Mouse (Mus musculus): ENCODE data around the gene Tlcd1. TPM values are rescaled to one million over a fixed set of nuclear protein-coding genes. Genes with fewer than 3 reads are reported as not detected.

Gene Tlcd1
- polyA plus RNA-seq, 1 experiment from 2014 or later, result 13.5 TPM

DNA sequence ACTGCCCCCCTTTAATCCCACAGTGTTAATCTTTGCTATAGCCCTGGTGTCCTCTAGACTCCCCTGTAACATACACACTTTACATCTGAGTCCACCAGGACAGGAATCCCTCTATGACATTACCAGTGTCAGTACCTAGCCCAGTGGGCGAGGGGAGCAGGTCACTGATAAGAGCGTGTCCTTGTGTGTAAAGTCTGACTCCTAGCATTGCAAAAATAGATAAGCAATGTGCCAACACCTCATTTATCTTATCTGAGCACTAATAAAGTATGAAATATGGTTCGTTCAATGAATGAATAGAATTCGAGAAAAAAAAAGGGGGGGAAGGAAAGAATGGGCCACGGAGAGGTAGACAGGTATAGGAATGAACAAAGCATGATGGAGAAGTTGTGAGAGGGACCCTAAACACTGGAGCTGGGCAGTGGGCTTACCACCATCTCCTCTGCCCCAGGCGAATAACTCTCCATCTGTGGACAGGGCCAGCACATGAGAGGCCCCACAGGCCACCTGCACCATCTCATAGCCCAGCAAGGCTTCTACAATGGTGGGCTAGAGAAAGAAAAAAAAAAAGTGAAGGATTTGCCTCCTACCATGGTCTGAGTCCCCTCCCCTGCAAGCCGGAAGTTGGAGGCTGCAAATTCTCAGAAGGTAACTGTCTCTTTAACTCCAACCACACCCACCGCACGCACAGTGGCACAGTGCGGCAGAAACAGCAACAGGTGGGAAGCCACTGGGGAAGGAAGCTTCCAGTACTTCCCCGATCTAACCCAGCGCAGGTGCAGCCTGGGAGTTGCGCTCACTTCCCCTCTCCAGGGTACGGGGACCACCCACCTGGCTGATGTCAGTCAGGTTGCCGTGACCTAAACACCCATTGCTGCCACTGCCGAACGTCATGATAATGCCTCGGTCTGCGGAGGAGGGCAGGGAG, 7.7 kb upstream of the Tlcd1 start:
- H3K4me3 ChIP-seq, result no peak overlapping the region
- 51% methylated on average over 19 of the region's 19 CpGs for WGBS
- ATAC-seq (replicated peaks; ENCODE audit: insufficient number of reproducible peaks, insufficient read depth, low FRiP score, low read depth), result no peak
- H3K4me1 ChIP-seq (replicated peaks), result peaks cover 22% of the 10 kb centered on the region
- no peaks in the 10 kb centered on the region for H3K36me3 ChIP-seq
- H3K9ac ChIP-seq, result no peak overlapping the region
- H3K4me2 ChIP-seq, result 0 out of 2 replicates have a peak overlapping the region, but pooled peaks have one; percentile 11
- H3K27ac ChIP-seq, result no peak overlapping the region
- H3K9me3 ChIP-seq (replicated peaks), result no peaks in the 10 kb centered on the region
- no peaks in the 10 kb centered on the region for H3K27me3 ChIP-seq

DNA sequence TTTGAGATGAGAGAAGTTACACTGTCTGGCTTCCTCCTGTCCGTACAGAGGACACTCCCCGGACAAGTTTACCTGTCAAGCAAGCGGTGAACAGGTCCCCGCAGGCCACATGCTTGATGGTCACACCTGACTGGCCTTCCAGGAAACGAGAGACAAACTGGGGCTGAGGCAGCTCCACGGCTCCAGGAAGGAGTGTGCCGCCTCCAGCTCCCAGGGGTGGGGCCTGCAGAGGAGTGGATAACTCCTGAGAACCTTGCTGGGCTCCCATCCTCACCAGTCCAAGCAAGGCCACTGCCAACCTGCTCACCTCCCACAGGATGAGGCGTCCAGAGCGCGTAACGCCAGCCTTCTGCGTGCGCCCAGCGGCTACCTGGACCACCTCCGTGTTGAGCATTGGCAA, 6.2 kb upstream of the Tlcd1 start:
- H3K4me1 ChIP-seq (replicated peaks), result peaks cover 16% of the 10 kb centered on the region
- H3K4me2 ChIP-seq, result no peak overlapping the region
- no peaks in the 10 kb centered on the region for H3K36me3 ChIP-seq
- no peak overlapping the region for H3K4me3 ChIP-seq
- no peak overlapping the region for H3K27ac ChIP-seq
- WGBS, result 87% methylated on average over 15 of the region's 15 CpGs
- no peaks in the 10 kb centered on the region for H3K9me3 ChIP-seq (replicated peaks)
- H3K27me3 ChIP-seq, result no peaks in the 10 kb centered on the region
- no peak overlapping the region for H3K9ac ChIP-seq
- ATAC-seq (replicated peaks; ENCODE audit: insufficient number of reproducible peaks, insufficient read depth, low FRiP score, low read depth), result no peak

DNA sequence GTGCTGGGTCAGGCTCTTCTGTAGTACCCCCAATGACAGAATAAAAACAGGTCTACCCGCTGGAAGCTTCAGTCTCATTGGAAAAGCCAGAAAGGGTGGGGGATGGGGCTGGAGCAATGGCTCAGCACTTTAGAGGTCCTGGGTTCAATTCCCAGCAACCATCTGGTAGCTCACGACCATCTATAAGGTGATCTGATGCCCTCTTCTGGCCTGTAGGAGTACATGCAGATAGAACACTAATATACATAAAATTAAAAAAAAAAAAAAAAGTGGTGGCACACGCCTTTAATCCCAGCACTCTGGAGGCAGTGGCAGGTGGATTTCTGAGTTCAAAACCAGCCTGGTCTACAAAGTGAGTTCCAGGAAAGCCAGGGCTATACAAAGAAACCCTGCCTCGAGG, 5.2 kb upstream of the Tlcd1 start:
- ATAC-seq (replicated peaks; ENCODE audit: insufficient number of reproducible peaks, insufficient read depth, low FRiP score, low read depth), result no peak
- Histone ChIP-seq H3K9ac (no peak overlapping the region), H3K27me3 (no peaks in the 10 kb centered on the region), H3K27ac (no peak overlapping the region), H3K4me2 (no peak overlapping the region), H3K4me1 (replicated peaks) (peaks cover 12% of the 10 kb centered on the region), H3K4me3 (no peak overlapping the region), H3K9me3 (replicated peaks) (no peaks in the 10 kb centered on the region), H3K36me3 (no peaks in the 10 kb centered on the region)
- WGBS, result 69% methylated on average over 4 of the region's 4 CpGs

DNA sequence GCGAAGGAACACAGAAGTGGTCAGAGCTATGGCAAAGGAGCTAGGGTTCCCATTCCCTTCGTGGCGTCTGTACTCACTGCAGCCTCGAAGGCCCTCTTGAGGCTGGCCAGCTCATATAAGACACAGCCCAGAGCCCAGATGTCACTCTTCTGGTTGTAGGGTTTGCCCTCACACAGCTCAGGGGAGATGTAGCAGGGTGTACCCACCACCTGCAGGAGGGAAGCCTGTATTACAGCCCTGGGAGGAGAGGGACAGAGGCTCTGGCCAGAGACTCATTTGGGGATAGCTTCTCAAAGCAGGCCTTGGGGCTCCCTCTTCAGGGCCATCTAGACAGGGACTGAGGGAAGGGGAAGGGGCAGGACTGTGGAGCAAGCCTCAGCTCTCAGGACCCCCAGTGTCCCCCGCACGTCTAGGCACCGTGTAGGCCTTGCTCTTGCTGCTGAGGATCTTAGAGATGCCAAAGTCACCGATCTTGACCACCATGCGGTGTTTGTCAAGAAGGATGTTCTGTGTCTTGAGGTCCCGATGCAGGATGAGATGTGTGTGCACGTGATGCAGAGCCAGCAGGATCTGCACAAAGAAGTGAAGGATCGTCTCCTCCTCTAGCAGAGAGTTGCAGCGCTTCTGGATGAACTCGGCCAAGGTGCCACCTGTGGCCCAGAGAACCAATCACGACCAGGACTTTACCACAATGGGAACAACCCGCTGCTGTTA, 4.3 kb upstream of the Tlcd1 start:
- Histone ChIP-seq H3K4me3 (no peak overlapping the region), H3K4me1 (replicated peaks) (peaks cover 13% of the 10 kb centered on the region), H3K27me3 (no peaks in the 10 kb centered on the region), H3K36me3 (no peaks in the 10 kb centered on the region), H3K4me2 (no peak overlapping the region), H3K9ac (no peak overlapping the region), H3K27ac (no peak overlapping the region), H3K9me3 (replicated peaks) (no peaks in the 10 kb centered on the region)
- WGBS, result 77% methylated on average over 16 of the region's 16 CpGs
- no peak for ATAC-seq (replicated peaks; ENCODE audit: insufficient number of reproducible peaks, insufficient read depth, low FRiP score, low read depth)

DNA sequence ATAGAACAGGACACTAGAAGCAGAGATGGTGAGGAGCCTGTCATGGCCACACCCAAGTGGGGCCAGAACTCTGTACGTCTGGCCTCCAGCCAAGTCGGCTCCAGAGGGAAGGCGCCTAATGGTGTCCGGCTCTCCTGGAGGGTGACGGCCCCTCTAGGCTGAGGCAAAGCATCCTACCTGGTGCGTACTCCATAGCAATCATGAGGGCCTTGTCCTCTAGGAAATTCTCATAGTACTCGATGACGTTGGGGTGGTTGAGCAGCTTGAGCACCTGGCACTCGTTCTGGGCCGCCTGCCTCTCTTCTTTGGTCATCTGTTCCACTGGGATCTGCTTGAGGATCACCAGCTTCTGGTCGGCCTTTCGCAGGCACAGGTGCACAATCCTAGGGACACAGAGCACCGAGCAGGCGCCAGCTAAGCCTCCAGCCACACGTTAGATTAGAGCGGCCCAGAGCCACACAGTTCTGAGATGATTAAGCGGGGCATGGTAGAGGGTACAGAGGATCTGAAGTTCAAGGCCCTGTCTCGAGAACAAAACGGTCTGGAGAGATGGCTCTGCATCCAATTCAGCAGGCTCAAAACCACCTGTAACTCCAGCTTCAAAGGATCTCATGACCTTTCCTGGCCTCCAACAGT, 3.6 kb upstream of the Tlcd1 start:
- Histone ChIP-seq H3K4me2 (no peak overlapping the region), H3K27ac (no peak overlapping the region), H3K4me1 (replicated peaks) (peaks cover 18% of the 10 kb centered on the region), H3K27me3 (no peaks in the 10 kb centered on the region), H3K36me3 (no peaks in the 10 kb centered on the region), H3K9me3 (replicated peaks) (no peaks in the 10 kb centered on the region), H3K9ac (no peak overlapping the region), H3K4me3 (no peak overlapping the region)
- WGBS, result 76% methylated on average over 19 of the region's 19 CpGs
- no peak for ATAC-seq (replicated peaks; ENCODE audit: insufficient number of reproducible peaks, insufficient read depth, low FRiP score, low read depth)

DNA sequence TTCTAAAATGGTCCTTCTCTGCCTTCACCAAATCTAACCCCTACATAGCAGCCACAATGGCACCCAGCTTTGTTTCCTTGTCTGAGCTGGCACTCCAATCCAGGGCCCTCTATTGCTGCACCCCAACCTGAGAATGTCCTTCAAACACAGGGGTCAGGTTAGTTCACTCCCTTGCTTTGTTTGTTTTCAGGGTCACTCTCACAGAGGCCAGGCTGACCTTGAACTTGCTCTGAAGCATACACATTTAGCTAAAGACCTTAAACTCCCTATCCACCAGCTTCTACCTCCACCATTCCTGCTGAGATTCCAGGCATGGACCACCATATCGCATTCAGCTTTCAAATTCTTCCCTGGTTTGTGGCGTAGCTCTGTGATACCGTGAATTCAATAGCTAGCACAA, 2.0 kb upstream of the Tlcd1 start:
- Histone ChIP-seq H3K36me3 (peaks cover 1% of the 10 kb centered on the region; the same call in 1 of the 2 replicates), H3K4me3 (no peak overlapping the region), H3K27me3 (no peaks in the 10 kb centered on the region), H3K9me3 (replicated peaks) (no peaks in the 10 kb centered on the region), H3K27ac (no peak overlapping the region), H3K9ac (no peak overlapping the region), H3K4me1 (replicated peaks) (peaks cover 27% of the 10 kb centered on the region), H3K4me2 (no peak overlapping the region)
- ATAC-seq (replicated peaks; ENCODE audit: insufficient number of reproducible peaks, insufficient read depth, low FRiP score, low read depth), result no peak
- 86% methylated on average over 3 of the region's 3 CpGs for WGBS

DNA sequence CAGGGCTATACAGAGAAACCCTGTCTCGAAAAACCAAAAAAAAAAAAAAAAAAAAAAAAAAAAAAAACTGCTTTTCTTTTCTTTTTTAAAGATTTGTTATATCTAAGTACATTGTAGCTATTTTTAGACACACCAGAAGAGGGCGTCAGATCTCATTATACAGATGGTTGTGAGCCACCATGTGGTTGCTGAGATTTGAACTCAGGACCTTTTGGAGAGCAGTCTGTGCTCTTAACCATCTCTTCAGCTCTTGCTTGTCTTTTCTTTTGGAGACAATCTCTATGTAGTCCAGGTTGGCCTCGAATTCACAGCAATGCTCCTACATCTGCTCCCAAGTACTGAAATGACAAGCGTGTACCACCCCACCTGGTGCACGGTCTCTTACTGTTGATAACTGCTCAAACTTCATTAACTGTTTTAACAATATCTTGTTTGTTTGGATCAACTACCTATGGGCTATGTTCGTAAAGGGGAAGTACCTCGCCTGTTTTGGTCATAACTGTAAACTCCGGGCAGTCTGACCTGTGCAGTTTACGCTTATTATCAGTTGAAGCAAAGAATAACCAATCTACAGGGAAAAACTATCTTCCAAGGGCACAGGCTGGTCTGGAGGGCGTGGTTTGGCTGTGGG, 625 bp upstream of the Tlcd1 start:
- under 1% methylated on average over 9 of the region's 10 CpGs for WGBS
- H3K9me3 ChIP-seq (replicated peaks), result no peaks in the 10 kb centered on the region
- H3K4me2 ChIP-seq, result peak overlapping the region; percentile 96
- peak overlapping the region; percentile 75 for H3K4me3 ChIP-seq
- peak overlapping the region; percentile 98 for H3K27ac ChIP-seq
- H3K9ac ChIP-seq, result peak overlapping the region; percentile 63
- peaks cover 40% of the 10 kb centered on the region for H3K4me1 ChIP-seq (replicated peaks)
- peaks cover 15% of the 10 kb centered on the region for H3K36me3 ChIP-seq
- no peak for ATAC-seq (replicated peaks; ENCODE audit: insufficient number of reproducible peaks, insufficient read depth, low FRiP score, low read depth)
- no peaks in the 10 kb centered on the region for H3K27me3 ChIP-seq

DNA sequence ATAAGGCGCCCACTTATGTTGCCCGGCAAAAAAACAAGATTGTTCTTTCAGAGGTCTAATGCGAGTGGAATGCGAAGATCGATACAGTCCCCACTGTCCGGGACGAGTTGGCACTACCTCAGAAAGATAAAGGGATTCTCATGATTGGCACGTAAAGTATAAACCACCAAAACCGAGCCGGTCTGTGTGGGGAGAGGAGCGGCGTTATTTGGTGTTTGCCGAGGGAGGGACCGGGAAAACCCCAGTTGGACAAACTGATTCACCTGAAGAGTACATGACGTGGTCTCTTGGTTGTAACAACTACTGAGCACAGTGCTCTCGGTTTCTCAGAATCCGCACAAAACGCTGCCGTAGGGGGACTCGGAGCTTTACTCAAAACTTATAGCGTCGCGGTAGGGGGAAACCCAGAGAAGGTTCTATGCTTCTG, 407 bp downstream of the Tlcd1 start:
- Histone ChIP-seq H3K4me3 (peak overlapping the region; percentile 75), H3K27me3 (no peaks in the 10 kb centered on the region), H3K4me2 (peak overlapping the region; percentile 96), H3K9me3 (replicated peaks) (no peaks in the 10 kb centered on the region), H3K4me1 (replicated peaks) (peaks cover 45% of the 10 kb centered on the region), H3K9ac (peak overlapping the region; percentile 63), H3K27ac (peak overlapping the region; percentile 98), H3K36me3 (peaks cover 25% of the 10 kb centered on the region)
- under 1% methylated on average over 23 of the region's 23 CpGs for WGBS
- ATAC-seq (replicated peaks; ENCODE audit: insufficient number of reproducible peaks, insufficient read depth, low FRiP score, low read depth), result no peak

DNA sequence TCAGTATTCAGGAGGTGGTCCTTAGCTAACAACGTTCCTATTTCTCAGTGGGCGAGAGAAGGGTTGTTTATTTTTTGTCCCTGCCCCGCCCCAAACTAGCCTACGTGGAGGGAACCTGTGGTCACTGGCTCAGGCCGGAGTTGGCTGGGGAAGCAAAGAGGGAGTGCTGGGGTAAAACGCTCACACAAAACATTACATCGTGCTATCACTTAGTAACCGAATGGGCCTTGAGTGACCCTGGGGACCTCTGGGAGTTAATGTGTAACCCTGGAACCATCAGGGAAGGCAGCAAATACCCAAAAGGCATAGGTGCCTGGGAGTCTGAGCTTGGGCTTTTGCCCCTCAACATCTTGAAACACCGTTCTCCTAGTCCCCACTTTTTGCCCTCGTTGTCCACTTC, 926 bp downstream of the Tlcd1 start:
- H3K9me3 ChIP-seq (replicated peaks), result no peaks in the 10 kb centered on the region
- WGBS, result 0% methylated on average over 10 of the region's 10 CpGs
- no peaks in the 10 kb centered on the region for H3K27me3 ChIP-seq
- H3K36me3 ChIP-seq, result peaks cover 29% of the 10 kb centered on the region
- no peak for ATAC-seq (replicated peaks; ENCODE audit: insufficient number of reproducible peaks, insufficient read depth, low FRiP score, low read depth)
- peak overlapping the region; percentile 75 for H3K4me3 ChIP-seq
- peak overlapping the region; percentile 63 for H3K9ac ChIP-seq
- peak overlapping the region; percentile 96 for H3K4me2 ChIP-seq
- peak overlapping the region; percentile 98 for H3K27ac ChIP-seq
- peaks cover 50% of the 10 kb centered on the region for H3K4me1 ChIP-seq (replicated peaks)

DNA sequence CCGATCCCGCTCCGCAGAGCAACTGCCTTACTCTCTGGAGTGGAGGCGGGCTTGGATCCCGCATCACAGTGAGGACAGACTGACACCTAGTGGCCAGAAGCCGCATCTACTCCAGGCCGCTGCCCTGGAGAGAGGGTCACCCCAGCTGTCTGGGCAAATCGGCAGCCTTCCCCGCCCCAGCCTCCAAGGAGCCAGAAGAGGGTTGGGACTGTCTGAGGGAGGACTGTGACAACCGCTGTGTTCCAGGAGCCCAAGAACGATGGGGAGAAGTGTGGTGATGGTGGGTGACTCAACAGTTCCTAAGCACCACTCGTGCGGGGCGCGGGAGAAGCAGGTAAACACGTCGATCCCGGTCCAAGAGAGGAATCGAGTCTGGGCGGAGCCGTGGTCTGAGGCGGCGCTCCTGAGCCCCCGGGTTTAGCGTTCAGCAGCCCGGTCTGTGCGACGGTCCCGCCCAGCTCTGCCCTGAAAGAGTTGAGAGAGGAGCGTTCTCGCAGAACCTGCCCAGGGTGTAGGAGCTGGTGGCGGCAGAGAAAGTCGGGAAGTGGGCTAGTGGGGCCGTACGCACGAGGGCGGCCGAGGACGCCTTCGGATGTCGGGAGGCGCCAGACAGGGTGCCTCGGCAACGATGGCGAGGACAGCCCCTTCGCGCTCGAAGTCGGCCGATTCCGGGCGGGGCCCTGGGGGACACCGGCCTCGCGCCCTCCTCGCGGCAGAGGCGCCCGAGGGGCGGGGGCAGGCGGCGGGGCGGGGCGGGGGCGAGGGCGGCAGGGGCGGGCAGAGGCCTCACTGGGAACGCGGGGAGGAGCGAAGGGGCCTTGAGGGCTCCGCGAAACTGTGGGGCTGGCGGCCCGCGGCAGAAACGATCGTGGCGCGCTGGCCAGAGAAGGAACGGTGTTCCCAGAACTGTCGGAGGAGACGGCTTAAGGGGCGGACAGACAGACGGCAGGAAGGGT, 1.7 kb downstream of the Tlcd1 start:
- Histone ChIP-seq H3K9ac (peak overlapping the region; percentile 70), H3K4me1 (replicated peaks) (peaks cover 44% of the 10 kb centered on the region), H3K4me2 (peak overlapping the region; percentile 96), H3K4me3 (peak overlapping the region; percentile 75), H3K36me3 (peaks cover 29% of the 10 kb centered on the region), H3K27me3 (no peaks in the 10 kb centered on the region), H3K9me3 (replicated peaks) (no peaks in the 10 kb centered on the region), H3K27ac (peak overlapping the region; percentile 98)
- ATAC-seq (replicated peaks; ENCODE audit: insufficient number of reproducible peaks, insufficient read depth, low FRiP score, low read depth), result peak; percentile 78
- under 1% methylated on average over 81 of the region's 84 CpGs for WGBS

All from heart, embryonic 15.5 days (tissue).